Mouse (Mus musculus): ENCODE data around the gene Ccdc6.

GRCm38 (mm10) chr10:70132714-70133113 is 35.8 kb downstream of the Ccdc6 start:
- TF ChIP-seq POLR2A (IDR thresholded peaks at IDR 0.05; ENCODE audit: extremely low read depth, insufficient read depth, low read length) (no peak), CTCF (IDR thresholded peaks at IDR 0.05; ENCODE audit: low read depth, low read length) (no peak)
